Mouse (Mus musculus) limb, embryonic 10.5 days (tissue): Measurements from ENCODE around the gene Rbfox3. TPM values are rescaled to one million over a fixed set of nuclear protein-coding genes. Genes with fewer than 3 reads are reported as not detected.

ENCODE experiments used
- DNase-seq: peaks from one replicate; pipeline ENCODE4 v3.0.0-alpha.2; 2017; ENCODE audit warnings: low spot score
- H3K27ac ChIP-seq: fragments of 300-500 bp; sonication (generic); 2 replicates; pipeline ENCODE4 v1.5.1; 2016; ENCODE audit warnings: mild to moderate bottlenecking
- H3K27me3 ChIP-seq: fragments of 300-500 bp; sonication (generic); 2 replicates; pipeline ENCODE4 v1.6.1; 2016; ENCODE audit warnings: low read depth, mild to moderate bottlenecking; ENCODE audit not compliant: poor library complexity, severe bottlenecking
- H3K36me3 ChIP-seq: fragments of 300-500 bp; sonication (generic); 2 replicates; pipeline ENCODE4 v1.6.1; 2016; ENCODE audit warnings: mild to moderate bottlenecking, moderate library complexity
- H3K4me1 ChIP-seq: fragments of 300-500 bp; sonication (generic); 2 replicates; pipeline ENCODE4 v1.6.1; 2016
- H3K4me3 ChIP-seq: fragments of 300-500 bp; sonication (generic); 2 replicates; pipeline ENCODE4 v1.5.1; 2016; ENCODE audit warnings: mild to moderate bottlenecking, moderate library complexity
- H3K9me3 ChIP-seq: fragments of 300-500 bp; sonication (generic); replicated peaks from 2 replicates; pipeline ENCODE4 v1.6.1; 2016; ENCODE audit warnings: mild to moderate bottlenecking
- WGBS: fragments of 180-500 bp; shearing (Covaris S2); methylation state at CpG from one replicate; pipeline ENCODE4 v1.1.7; 2016; 5-methylcytosine and 5-hydroxymethylcytosine counted together
- polyA plus RNA-seq: library from polyadenylated mRNA; unstranded; fragments of >200 nt; fragmentation: Nextera tagmentation; extraction: Ambion mirVana; gene quantifications from 2 replicates; pipeline ENCODE4 v1.2.1, GENCODE M21; 2016

Gene Rbfox3
- polyA plus RNA-seq, 1 experiment from 2014 or later = 1.7 TPM

DNA sequence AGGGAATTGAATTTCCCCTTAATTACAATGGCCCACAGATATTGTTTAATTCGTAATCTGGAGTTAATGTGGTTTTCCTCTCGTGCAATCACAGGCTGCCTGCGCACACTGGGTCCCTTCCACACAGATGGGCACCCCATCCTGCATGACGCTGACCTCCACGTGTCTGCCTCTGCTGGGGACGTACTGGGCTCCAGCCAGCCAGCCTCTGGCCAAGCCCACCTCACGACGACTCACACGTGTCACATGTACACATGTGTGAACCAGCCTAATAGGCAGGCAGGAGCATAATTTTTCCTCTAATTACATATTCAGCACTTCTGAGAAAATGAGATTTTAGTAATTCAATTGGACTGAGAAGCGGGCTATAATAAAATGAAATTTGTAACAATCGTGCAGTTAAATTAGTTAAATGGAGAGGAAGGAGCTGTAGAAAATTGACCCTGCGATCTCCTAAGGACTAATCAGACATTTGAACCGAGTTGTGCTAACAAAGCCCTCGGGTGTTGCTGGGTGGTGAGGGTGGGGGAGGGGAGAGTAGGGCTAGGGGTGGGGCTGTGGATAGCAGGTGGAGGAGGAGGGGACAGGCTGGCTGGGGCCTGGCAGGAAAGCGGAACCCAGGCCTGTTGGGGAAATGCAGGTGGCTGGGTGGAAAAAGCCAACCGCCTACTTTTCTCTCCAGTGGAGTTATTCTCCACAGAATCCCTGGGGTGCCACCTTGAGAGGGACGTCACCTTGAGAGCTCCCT lies 360.4 kb downstream of the Rbfox3 start:
- DNase-seq = no peak
- 42% methylated on average over 17 of the region's 17 CpGs for WGBS
- Histone ChIP-seq H3K36me3 (no peaks in the 10 kb centered on the region), H3K9me3 (no peaks in the 10 kb centered on the region), H3K27ac (no peak overlapping the region), H3K4me3 (no peak overlapping the region), H3K4me1 (peaks cover 27% of the 10 kb centered on the region), H3K27me3 (peaks cover 45% of the 10 kb centered on the region)

DNA sequence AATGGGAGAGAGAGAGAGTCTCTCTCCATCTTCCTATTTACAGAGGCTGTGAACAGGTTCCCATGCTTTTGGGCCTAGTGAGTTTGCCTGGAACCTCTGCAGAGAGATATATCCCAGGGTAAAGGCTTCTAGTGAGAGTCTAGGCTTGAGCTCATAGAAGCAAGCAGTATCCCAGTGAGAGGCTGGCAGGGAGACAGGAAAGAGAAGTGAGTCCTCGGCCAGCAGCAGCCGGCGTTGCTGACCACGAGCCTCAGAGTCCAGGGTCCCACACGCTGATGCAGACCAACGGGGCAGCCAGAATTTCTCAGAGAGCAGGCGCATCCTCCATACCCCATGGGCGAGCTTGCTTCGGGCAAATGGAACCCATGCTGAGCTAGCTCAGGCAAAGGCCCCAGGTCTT lies 363.2 kb downstream of the Rbfox3 start:
- WGBS = 91% methylated on average over 9 of the region's 9 CpGs
- H3K4me1 ChIP-seq = peaks cover 13% of the 10 kb centered on the region
- no peak for DNase-seq
- no peaks in the 10 kb centered on the region for H3K36me3 ChIP-seq
- H3K4me3 ChIP-seq = no peak overlapping the region
- H3K27ac ChIP-seq = no peak overlapping the region
- no peaks in the 10 kb centered on the region for H3K9me3 ChIP-seq
- peaks cover 26% of the 10 kb centered on the region for H3K27me3 ChIP-seq

DNA sequence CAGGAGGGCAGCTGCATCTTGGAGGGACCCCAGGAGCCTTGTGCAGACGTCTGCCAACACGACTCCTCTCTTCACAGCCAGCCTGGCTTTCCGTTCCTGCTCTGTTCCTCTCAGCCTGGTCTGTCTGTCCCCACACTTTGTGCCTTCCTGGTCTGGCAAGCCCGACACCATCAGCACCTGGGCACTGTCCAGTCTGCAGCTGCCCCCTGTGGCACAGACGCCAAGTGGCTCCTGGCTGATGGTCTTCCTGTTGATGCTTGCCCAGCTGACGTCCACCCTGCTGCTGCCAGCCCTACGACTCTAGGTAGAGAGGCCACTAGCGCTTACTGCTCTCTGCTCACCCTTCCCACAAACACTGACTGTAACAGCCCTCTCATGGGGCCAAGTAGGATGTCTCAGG lies 365.1 kb downstream of the Rbfox3 start:
- Histone ChIP-seq H3K4me1 (peaks cover 10% of the 10 kb centered on the region), H3K27me3 (peaks cover 12% of the 10 kb centered on the region), H3K36me3 (no peaks in the 10 kb centered on the region), H3K4me3 (no peak overlapping the region), H3K9me3 (no peaks in the 10 kb centered on the region), H3K27ac (no peak overlapping the region)
- 78% methylated on average over 8 of the region's 8 CpGs for WGBS
- DNase-seq = no peak

DNA sequence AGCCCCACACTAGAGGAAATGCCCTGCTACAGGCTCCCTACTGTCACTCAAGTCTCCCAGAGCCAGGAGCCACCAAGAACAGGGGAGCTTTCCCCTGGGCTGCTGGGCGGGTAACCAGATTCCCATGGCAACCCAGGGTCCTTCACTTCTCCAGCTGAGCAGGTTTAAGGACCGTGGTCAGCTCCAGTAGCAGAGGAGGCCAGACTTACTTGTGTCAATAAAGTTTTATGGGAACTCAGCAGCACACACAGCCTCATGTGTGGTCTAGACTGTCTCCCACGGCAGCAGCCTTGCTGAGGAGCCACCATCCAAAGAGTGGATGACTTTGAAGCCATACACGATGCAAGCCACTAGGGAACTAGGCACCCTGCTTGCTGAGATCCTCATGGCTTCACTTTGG lies 365.7 kb downstream of the Rbfox3 start:
- no peaks in the 10 kb centered on the region for H3K36me3 ChIP-seq
- DNase-seq = peak; percentile 39
- H3K27me3 ChIP-seq = peaks cover 11% of the 10 kb centered on the region; the same call in 1 of the 2 replicates
- H3K4me1 ChIP-seq = peaks cover 4% of the 10 kb centered on the region
- no peaks in the 10 kb centered on the region for H3K9me3 ChIP-seq
- no peak overlapping the region; the same call in 1 of the 2 replicates for H3K4me3 ChIP-seq
- 25% methylated on average over 4 of the region's 4 CpGs for WGBS
- H3K27ac ChIP-seq = no peak overlapping the region

DNA sequence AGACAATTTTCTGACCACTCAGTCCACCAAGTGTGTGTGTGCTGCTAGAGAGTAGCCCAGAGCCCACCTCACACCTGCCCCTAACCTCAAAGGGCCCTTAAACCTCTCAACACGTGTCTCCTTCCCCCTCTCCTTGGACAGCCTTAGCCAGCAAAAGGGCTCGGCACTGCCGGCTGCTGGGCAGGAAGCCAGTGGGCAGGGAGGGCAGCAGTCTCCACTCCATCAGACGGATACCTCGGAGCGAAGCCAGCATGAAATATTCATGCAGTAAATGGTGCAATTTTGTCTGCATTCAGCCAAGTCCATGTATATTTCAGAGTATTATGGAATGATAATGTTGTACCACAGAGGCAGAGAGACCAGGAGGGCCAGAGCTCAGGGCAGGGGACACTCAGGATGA lies 366.8 kb downstream of the Rbfox3 start:
- H3K36me3 ChIP-seq = no peaks in the 10 kb centered on the region
- no peaks in the 10 kb centered on the region for H3K9me3 ChIP-seq
- peaks cover 11% of the 10 kb centered on the region; the same call in 1 of the 2 replicates for H3K27me3 ChIP-seq
- DNase-seq = no peak
- H3K4me1 ChIP-seq = peaks cover 4% of the 10 kb centered on the region
- WGBS = 83% methylated on average over 6 of the region's 6 CpGs
- no peak overlapping the region for H3K27ac ChIP-seq
- H3K4me3 ChIP-seq = no peak overlapping the region

DNA sequence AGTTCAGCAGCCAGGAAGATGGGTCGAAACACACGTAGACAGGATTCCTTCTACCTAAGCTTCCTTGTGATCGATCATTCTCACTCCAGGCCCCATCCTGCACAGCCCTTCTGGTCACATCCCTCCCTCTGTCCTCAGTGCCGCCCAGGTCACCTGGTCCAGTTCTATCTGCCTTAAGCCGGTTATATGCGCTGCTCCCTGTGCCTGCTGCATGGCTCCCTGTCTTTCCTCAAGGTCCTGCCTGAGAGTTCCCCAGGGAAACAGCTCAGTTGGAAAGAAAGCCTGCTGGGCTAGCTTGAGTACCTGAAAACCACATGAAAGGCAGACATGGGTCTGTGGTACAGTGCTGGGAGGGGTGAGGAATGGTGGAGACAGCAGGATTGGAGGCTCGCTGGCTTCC lies 368.5 kb downstream of the Rbfox3 start:
- H3K4me3 ChIP-seq = no peak overlapping the region
- peaks cover 4% of the 10 kb centered on the region for H3K4me1 ChIP-seq
- no peaks in the 10 kb centered on the region for H3K36me3 ChIP-seq
- H3K27me3 ChIP-seq = peaks cover 11% of the 10 kb centered on the region; the same call in 1 of the 2 replicates
- DNase-seq = no peak
- H3K9me3 ChIP-seq = no peaks in the 10 kb centered on the region
- H3K27ac ChIP-seq = no peak overlapping the region
- 66% methylated on average over 7 of the region's 7 CpGs for WGBS

DNA sequence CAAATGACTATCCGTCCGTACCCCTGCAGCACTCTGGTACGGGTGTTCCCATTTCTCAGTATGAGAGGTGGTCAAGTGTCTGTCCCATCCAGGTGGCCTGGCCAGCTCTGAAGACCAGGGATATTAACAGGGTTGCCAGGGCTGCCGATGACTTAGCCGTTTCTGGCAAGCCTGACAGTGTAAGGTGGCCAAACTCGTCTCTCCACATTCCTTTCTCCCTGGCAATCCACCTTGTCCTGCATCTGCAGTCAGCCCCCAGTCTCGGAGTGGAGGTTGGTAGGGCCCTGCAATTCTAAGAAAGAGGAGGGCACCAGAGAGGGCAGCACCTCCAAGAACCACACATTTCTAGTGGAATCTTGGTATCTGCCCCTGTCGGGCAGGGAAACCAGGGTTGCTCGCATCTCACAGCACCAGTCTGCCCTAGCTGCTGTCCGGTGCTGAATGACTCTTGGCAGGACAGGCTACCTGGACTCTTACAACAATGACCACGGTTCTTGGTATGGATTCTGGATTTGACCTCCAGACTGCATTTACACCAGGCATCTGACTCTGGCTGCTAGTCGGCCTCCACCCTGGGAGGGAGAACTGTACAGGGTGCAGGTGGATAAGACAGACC lies 370.9 kb downstream of the Rbfox3 start:
- no peak overlapping the region for H3K4me3 ChIP-seq
- 57% methylated on average over 12 of the region's 12 CpGs for WGBS

DNA sequence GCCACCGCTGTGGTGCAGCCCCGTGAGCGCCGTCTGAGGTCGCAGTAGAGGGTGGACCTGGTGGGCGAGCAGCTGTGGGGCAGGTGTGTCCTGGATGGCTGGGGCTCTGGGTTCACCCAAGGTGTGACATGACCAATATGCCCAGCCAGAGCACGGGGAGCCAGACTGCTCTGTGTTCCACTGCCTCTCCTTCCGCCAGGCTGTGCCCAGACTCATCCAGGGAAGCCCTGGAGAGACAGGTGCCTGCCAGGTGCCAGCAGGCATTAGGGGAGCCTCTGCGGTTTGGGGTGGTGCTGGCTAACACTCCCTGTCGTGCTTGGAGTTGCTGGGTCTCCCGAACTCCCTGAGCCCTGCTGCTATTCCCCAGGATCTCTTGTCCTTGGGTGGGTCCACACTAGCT lies 373.4 kb downstream of the Rbfox3 start:
- H3K9me3 ChIP-seq = no peaks in the 10 kb centered on the region
- WGBS = 85% methylated on average over 11 of the region's 11 CpGs
- H3K4me1 ChIP-seq = peaks cover 20% of the 10 kb centered on the region
- H3K36me3 ChIP-seq = no peaks in the 10 kb centered on the region
- peaks cover 11% of the 10 kb centered on the region; the same call in 1 of the 2 replicates for H3K27me3 ChIP-seq
- H3K27ac ChIP-seq = no peak overlapping the region
- no peak for DNase-seq
- H3K4me3 ChIP-seq = no peak overlapping the region

More for the DNA sequence above, 370.9 kb downstream of the Rbfox3 start:
- Histone ChIP-seq H3K27ac (no peak overlapping the region), H3K27me3 (peaks cover 7% of the 10 kb centered on the region; the same call in 1 of the 2 replicates), H3K9me3 (no peaks in the 10 kb centered on the region), H3K4me1 (no peaks in the 10 kb centered on the region), H3K36me3 (no peaks in the 10 kb centered on the region)
- peak; percentile 35 for DNase-seq

DNA sequence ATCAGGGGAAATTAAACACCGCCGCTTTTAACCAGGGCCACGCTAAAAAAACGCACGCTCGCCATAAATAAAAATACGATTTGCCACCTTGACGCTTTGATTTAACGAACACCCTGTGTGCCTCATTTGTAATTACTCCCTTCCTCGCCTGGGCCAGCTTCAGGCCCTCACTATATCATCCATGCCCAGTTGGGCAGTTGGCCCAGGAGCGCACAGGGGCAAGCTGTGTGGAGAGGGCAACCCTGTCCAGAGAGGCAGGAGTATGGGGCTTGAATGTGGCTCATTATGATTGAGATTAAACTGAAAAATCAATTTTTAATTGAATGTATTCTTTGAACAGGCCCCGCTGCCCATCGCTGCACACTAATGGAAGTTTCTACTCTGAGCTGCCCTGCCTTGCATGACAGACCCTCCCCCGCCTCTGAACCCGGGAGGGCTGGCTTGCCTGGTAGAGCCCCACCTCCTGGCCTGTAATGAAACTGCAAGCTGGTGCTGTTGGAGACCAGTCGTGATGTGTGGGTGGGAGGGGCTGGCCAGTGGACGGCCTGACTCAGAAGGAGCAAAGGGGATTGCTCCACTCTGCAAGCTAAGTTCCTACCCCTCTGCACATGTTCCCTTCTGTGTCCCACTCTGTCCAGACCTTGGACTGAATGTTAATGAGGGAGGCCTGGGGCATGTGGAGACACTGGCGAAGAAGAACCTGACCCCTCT lies 376.9 kb downstream of the Rbfox3 start:
- Histone ChIP-seq H3K4me1 (peaks cover 33% of the 10 kb centered on the region), H3K36me3 (no peaks in the 10 kb centered on the region), H3K27ac (no peak overlapping the region), H3K27me3 (peaks cover 4% of the 10 kb centered on the region; the same call in 1 of the 2 replicates), H3K4me3 (no peak overlapping the region), H3K9me3 (no peaks in the 10 kb centered on the region)
- peak; percentile 82 for DNase-seq
- 29% methylated on average over 18 of the region's 18 CpGs for WGBS

DNA sequence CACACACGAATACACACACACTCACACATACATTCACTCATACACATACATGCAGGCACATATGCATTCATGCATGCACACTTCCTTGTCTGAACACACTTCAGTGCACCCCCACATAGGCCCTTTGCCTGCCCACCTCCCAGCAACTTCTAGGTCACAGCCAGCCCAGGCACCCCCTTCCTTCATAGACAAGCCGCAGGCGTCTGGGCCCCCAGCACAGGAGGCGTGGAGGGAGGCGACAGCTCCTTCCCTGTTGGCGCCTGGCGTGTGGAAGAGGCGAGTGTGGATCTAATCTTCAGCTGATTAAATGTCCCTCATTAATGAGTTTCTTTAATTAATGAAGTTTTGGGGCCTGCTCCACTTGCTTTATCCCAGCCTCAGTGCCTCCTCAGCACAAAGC lies 381.1 kb downstream of the Rbfox3 start:
- 75% methylated on average over 8 of the region's 8 CpGs for WGBS
- peaks cover 4% of the 10 kb centered on the region; the same call in 1 of the 2 replicates for H3K27me3 ChIP-seq
- H3K4me1 ChIP-seq = peaks cover 39% of the 10 kb centered on the region
- no peak overlapping the region for H3K4me3 ChIP-seq
- no peaks in the 10 kb centered on the region for H3K36me3 ChIP-seq
- H3K27ac ChIP-seq = no peak overlapping the region
- no peaks in the 10 kb centered on the region for H3K9me3 ChIP-seq
- DNase-seq = no peak

DNA sequence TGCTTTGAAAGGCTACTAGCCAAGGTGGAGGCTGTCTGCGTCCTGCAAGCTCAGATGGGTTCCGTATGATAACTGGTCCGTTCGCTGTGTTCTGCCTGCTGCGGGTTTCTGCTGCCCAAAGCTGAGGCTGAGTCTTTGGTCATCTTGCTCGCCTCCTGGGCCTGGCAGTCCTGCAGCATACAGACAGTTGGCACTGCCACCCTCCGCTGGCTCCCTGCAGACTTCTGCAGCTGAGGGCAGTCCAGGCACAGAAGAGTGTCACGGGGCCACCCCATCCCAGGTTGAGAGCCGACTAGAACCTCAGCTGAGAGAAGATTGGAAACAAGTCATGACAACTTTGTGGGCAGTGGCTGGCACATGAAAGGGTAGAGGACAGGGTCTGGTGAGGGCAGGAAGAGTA lies 382.6 kb downstream of the Rbfox3 start:
- H3K36me3 ChIP-seq = no peaks in the 10 kb centered on the region
- no peak overlapping the region for H3K4me3 ChIP-seq
- no peaks in the 10 kb centered on the region for H3K9me3 ChIP-seq
- H3K27ac ChIP-seq = no peak overlapping the region
- WGBS = 91% methylated on average over 9 of the region's 9 CpGs
- no peak for DNase-seq
- H3K4me1 ChIP-seq = peaks cover 29% of the 10 kb centered on the region
- H3K27me3 ChIP-seq = peaks cover under 1% of the 10 kb centered on the region; the same call in 1 of the 2 replicates

DNA sequence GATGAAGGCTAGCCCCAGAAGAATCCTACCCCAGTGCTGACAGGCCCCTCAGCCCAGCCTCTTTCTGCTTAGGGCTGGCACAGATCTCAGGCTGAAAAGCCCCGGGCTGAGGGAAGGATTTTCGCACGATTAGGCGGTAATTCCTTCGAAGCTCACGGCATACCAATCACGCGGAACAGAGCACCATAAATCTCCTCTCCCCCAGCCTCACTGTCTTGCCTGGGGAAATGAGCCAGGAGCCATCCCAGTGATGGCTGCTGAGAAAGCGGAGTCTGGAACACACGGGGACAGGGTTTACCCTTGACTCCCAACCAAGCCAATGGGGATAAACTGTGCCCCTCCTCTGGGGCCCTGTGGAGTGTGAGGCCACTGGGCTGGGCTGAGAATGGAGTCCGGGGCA lies 386.3 kb downstream of the Rbfox3 start:
- H3K27ac ChIP-seq = no peak overlapping the region
- no peaks in the 10 kb centered on the region for H3K36me3 ChIP-seq
- whole genome bisulfite sequencing = 53% methylated on average over 11 of the region's 11 CpGs

More for the DNA sequence above, 386.3 kb downstream of the Rbfox3 start:
- Histone ChIP-seq H3K27me3 (no peaks in the 10 kb centered on the region), H3K4me1 (peaks cover 16% of the 10 kb centered on the region), H3K9me3 (no peaks in the 10 kb centered on the region), H3K4me3 (no peak overlapping the region)
- no peak for DNase-seq
